Mouse (Mus musculus) spleen, adult 2 months (tissue): ENCODE data around the gene Il12b.

ENCODE experiments used
- CTCF ChIP-seq: fragments of 200-500 bp; IDR thresholded peaks from 2 replicates; pipeline ENCODE4 v1.5.1; 2011; ENCODE audit warnings: mild to moderate bottlenecking, inconsistent platforms; ENCODE audit not compliant: insufficient read depth, insufficient read length, insufficient replicate concordance; ENCODE audit errors: extremely low read depth
- POLR2A ChIP-seq: fragments of 200-500 bp; IDR thresholded peaks from 2 replicates; pipeline ENCODE4 v1.6.1; 2011; ENCODE audit warnings: low read depth, low read length, inconsistent platforms

DNA sequence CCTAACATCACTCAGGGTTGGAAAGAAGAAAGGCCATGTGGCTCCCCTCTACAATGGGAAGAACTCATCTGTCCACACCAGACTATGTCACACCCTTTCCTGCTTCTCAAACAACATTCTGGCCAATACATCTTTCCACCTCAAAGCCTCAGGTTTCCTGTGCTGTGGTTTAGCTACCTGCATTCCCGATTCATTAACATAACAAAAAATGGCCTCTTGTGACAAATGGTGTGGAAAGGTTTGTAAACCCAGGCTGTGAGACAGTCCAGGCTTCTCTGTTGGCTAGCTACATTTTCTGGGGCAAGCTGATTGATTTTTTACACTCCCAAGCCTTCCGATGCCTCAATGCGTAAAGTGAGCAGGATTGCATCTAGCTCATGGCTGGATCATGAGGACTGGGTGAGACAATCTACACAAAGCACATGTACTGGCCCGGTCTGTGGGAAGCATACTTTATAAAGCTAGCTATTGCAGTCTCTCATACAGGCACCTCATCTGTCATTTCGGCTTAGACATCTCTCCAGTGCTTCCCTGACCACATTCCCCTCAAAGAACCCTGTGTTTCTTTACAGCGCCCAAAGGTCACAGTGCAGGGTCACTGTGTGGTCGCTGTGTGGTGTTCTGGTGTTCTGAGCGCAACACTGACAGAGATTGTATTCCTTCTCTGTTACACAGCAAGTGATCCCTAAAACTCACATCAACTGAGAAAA lies 6.6 kb upstream of the Il12b start:
- TF ChIP-seq POLR2A (no peak), CTCF (no peak)
